Mouse (Mus musculus): ENCODE results near the gene Ptgdr2.

The Ptgdr2 gene

DNA sequence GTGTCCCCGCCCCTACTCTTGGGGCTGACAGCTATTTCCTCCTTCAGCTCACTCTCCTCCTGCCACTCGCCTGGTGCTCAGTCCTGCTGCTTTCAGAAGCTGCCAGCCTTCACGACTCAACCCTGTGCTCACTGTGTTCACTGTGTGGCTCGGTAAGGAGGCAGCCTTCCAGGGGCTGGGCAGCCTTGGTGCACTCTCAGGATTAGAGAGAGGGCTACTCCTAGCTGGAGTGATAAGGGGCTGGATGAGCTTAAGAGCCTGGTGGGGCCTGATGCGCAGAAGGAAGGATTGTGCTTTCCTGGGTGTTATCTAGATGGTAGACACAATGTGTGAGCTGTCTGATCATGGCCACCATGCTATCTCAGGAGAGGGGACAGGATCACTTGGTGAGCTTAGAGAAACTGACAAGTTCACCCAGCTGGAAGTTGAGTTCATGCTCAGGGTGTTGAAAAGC, at the start of gene Ptgdr2:
Ptgdr2 (plus strand) TSS at position 51 of the 454 bp plus-strand sequence.
- no peak for DNase-seq (ENCODE audit: inconsistent ontology term)

DNA sequence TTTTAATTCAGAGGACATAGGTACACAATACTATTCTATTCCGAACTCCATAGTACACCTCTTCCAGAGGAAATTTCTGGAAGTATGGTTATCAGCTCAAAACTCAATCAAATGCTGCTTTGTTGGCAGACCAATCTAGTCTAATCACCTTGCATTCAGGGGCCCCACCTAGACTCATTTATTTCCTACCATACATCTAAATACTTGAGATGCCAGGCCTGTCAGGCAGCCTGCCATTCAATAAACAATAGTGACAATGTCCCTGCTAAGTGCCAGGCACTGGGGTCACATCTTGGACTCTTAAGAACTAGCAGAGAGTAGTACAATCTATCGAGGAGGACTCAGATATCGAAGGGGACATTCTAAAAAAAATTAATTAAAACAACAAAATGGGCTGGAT, 44.8 kb upstream of the Ptgdr2 start:
- no peak for DNase-seq (ENCODE audit: inconsistent ontology term)

DNA sequence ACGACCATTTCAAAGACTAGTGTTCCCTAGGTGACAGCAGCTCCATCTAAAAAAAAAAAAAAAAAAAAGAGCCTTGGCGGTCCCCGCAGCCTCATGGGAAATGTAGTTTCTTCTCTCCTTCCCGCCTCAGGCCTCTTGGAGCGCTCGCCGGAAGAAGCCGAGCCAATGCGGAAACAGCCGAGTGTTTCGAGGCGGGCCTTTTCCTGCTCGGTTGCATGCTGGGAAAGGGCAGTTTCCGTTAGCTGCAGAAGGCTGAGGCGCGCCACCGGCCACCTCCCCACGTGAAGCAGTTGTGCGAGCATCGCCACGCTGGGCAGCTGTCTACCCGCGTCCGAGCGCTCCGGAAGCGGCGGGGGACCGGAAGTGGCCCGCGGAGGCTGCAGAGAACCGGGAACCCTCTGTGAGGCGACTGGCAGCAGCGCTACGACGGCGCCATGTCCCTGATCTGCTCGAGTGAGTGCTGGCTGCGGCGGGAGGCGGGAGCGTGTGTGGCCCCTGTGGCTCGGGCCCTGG, 41.9 kb upstream of the Ptgdr2 start, which contains the start of gene Prpf19:
Prpf19 (plus strand) TSS at position 216 of the 513 bp plus-strand sequence.
- peak; percentile 96 for DNase-seq (ENCODE audit: inconsistent ontology term)

DNA sequence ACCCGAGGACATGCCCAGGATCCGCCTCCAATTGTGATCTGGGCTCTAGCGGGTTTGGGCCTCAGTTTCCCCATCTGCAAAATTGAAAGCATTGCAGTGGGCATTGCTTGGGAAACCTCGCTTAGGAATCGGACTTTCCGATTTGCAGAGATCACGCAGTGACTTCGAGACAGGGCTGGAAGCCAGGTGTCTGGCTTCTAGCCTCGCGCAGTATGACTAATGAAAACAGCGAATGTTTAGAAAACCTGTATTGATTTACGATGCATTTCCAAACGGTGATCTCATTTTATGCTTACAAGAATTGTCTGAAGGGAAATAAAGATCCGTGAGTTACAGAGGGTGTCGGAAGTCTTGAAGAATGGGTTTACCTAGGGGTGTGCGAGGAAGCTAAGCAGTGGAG, 41.3 kb upstream of the Ptgdr2 start:
- DNase-seq (ENCODE audit: inconsistent ontology term): peak; percentile 32

DNA sequence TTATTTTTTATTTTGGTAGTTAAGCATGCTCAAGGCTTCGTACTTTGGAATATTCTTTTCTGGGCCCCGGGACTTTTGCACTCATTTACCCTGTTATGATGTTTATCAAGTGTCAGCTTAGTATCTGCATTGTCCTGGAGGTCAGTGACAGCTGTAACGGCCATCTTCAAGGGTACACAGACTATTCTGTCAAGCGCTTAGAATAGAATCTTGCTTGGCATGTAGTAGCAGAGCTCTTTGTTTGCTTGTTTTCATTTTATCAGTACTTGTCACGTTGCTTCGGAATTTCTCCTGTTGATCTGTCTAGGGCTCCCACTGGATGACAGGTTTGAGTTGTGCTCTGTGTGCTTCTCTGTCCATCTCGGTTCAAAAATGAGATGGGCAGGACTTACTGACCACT, 40.1 kb upstream of the Ptgdr2 start:
- no peak for DNase-seq (ENCODE audit: inconsistent ontology term)

DNA sequence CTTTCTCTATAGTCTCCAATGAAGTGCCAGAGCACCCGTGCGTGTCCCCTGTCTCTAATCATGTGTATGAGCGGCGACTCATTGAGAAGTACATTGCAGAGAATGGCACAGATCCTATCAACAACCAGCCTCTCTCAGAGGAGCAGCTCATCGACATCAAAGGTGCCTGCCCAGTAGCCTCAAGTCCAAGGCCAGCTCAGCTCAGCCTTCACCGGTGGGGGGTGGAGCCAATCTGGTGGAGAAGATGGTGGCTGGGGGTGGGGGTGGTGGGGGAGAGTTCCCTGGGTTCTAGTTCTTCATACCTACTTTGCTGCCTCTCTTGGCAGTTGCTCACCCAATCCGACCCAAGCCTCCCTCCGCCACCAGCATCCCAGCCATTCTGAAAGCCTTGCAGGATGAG, 39.5 kb upstream of the Ptgdr2 start:
- no peak for DNase-seq (ENCODE audit: inconsistent ontology term)

DNA sequence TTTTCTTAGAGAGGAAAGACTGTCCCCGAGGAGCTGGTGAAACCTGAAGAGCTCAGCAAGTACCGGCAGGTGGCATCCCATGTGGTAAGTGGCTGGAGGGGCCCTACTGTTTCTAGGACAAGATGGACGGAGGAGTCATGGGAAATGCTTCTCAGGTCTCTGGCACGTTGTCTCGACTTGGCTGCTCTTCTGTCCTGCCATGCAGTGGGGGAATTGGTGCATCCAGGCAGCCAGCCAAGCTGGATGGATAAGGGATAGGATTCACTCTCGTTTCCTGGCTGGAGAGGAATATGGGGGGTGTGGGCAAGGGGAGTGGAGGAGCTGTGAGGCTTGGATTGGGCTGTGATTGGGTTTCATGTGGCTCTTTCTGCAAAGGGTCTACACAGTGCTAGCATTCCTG, 36.6 kb upstream of the Ptgdr2 start:
- DNase-seq (ENCODE audit: inconsistent ontology term): no peak

DNA sequence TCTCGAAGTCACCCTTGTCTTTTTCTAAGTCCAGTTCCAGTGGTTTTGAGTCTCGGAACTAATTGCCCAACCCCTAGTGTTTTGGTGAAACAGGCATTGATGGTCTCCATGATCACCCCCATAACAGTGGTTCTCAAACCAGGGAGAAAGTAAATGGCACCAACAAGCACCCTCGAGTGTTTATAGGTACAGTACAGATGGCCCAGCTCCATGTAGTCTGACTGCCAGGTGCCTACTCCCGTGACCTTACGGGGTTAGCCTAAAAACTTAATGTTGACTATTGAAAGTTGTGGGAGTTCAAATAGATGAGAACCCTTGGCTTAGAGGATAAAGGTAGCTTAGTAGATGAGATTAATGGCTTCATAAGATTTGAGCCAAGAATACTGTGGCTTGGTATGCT, 35.9 kb upstream of the Ptgdr2 start:
- no peak for DNase-seq (ENCODE audit: inconsistent ontology term)

DNA sequence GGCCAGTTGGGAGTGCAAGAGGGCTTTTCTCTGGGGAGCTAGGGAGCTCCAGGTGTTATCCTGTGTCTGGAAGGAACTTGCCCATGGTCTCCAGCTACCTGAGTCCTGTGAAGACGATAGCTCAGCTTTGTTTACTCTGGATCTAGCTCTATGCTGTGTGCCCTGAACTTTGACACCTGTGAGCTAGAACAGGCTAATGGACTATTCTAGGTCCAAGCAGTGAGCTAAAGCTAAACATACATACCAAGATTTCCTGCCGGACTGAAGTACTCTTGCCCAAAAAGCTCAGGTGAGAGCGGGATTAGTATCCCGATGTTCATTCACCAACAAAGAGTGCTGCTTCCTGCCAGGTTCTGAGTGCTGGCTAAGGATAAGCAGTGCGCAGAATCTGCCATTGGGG, 32.4 kb upstream of the Ptgdr2 start:
- no peak for DNase-seq (ENCODE audit: inconsistent ontology term)

DNA sequence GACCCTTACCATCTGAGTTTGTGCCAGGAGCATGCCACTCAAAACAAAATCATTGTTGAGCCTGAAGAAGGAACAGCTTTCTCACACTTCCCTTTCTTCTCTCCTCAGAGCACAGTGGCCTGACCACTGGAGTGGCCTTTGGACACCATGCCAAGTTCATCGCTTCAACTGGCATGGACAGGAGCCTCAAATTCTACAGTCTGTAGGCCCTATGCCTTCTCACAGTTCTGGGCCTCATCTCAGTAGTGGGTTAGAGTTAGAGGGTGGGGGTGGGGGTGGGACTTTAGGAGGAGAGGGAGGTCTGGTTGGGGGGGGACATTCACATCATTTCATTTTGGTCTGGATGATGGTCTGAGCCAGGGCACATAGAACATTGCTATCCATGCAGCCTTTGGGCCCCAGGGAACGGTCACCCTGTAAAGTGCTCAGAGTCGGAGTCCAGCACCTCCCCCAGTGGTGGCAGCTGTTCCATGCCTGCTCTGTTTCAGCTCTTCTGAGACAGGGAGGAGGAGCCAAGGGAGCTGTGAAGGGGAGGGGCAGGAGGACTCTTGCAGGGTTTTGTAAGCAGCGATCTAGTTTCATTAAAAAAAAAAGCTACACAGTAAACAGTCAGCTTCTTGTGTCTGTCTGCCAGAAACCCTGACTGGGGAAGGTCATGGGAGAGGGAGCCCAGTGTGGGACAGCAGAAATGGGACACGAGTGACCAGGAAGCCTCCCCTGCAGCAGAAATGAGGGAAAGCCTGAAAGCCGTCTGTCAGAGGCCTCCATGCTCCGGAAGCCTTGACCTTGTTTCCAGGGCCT, 31.8 kb upstream of the Ptgdr2 start:
- DNase-seq (ENCODE audit: inconsistent ontology term): peak; percentile 63

DNA sequence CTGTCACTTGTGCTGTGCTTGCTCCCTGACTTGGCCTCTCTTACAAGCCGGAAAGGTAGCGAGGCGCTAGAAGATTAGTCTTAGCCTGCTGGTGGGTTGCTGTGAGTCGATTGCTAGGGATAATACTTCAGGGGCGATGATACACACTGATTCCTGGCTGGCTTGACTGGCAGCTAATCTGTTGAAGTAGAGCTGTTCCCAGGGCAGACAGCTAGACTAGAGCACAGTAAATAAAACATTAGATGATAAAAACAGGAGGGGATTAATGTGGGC, 31.3 kb upstream of the Ptgdr2 start:
- DNase-seq (ENCODE audit: inconsistent ontology term): no peak

DNA sequence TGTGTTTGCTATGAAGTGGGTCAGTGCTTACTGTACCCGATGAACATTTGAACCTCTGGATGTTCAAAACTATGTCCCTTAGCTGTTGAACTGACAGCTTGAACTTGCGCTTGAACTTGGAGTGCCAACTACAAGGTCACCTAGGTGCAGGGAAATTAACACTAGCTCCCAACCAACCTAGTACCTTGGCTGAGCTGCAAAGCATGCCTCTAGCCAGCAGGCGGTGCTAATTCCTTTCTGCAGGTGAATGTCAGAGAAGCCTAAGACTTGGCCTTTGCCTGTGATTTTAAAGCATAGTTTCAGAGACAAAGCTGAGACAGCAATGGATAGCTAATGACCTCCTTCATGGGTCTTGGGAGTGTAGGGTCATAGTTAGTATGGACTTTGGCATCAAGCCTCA, 29.1 kb upstream of the Ptgdr2 start:
- no peak for DNase-seq (ENCODE audit: inconsistent ontology term)

DNA sequence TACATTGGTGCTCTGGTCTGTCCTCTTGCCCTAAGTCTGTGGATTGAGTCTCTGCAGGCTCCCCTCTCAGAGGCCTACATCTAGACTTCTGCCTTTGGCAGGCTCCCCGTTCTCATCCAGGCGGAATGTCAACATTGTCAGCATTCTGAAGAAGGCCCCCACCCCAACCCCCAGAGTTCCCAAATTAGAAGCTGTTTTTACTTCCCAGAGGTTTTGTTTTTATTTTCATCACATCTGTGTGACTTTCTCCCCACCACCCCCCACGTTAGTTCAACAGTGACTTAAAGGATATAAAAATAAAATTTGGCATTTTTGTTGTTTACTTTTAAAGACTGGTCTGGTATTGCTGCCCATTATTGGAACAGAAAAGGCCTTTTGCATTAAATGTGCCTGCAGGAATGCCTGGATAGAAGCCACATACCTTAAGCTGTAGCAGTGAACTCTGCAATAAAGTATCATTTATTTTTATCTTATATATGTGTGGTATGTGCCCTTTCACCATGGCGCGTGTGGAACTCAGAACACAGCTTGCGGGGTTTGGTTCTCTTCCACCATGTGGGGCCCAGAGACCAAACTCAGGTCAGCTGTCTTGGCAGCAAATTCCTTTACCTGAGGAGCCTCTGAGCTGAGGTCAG, 27.8 kb upstream of the Ptgdr2 start:
- DNase-seq (ENCODE audit: inconsistent ontology term): no peak

DNA sequence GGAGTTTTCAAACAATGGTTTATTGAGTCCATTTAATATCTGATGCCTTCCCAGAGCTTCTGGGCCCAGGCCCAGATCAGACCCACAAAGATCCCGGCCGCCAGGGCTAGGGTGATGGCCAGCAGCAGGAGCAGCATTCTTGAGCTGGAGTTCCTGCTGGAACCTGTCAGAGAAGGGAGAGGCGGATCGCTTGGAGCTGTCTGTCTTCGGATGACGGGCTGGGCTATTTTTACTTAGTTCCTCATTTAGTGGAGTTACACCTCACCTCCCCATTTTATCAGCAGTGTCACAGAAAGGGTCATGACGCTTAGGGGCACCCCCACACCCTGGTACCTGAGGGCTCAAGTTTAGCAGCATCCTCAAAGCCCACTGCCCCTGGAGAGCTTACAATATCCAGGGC, 22.7 kb upstream of the Ptgdr2 start:
- DNase-seq (ENCODE audit: inconsistent ontology term): peak; percentile 30

DNA sequence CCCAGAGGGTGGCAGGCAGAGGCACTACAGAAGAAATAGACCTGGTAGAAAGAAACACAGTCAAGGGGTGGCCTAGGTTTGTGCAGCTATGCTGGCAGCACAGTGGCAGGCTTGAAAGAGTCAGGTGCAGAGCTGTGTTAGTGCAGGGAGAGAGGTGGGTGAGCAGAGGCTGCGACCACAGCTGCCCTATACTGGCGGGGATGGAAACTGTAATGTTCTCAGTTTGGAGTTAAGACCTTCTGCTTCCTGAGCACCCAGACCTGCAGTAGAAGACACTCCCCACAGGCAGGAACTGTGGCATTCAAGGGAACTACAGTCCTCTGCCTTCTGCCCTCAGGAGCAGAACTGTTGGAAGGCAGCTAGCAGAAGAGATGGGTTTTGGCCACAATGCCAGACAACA, 22.1 kb upstream of the Ptgdr2 start:
- no peak for DNase-seq (ENCODE audit: inconsistent ontology term)

DNA sequence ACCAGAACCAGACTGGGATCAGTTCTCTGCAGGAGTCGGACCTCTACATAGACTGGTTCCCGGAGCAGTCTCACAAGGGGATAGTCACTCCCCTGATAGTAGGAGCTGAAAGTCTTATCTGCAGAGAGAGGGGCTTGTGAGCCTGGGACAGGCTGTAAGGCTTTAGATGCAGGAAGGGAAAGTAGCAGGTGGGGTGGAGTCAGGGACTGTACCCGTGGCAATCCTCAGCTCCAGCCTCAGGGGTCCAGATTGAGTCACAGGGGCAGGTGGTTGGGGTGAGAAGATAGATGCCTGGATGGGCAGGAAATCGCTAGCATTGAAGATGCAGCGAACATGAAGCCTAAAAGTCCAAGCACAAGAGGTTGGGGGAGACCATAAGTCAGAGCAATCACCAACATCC, 20.5 kb upstream of the Ptgdr2 start:
- DNase-seq (ENCODE audit: inconsistent ontology term): no peak

DNA sequence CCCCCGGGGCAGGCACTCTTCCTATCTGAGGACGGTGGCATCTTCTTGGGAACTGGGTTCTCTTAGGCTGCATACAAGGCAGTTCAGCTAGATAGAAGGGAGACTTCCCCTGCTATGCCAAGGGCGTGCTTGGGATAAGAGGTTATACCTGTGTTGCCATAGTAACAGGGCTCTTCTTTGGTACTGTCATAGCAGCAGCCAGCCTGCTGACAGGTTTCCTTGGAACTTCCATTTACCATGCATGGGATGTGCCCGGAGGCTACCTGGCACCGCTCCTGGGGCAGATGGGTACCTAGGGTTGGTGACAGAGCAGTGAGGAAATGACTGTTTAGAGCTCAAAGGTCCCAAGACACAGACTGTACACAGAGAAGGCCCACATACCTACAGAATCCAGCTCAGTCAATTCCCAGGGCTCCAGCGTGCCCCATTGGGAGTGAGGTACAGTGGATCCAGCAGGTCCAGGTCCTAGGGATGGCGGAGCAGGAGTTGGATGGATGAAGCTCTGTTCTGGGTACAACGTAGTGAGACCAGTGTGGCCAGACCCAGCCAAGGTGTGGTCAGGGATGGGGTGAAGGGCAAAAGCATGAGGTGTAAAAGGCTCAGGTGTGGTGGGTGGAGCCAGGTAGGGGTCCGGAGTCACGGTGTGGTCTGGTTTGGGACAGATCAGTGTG, 18.5 kb upstream of the Ptgdr2 start:
- no peak for DNase-seq (ENCODE audit: inconsistent ontology term)

DNA sequence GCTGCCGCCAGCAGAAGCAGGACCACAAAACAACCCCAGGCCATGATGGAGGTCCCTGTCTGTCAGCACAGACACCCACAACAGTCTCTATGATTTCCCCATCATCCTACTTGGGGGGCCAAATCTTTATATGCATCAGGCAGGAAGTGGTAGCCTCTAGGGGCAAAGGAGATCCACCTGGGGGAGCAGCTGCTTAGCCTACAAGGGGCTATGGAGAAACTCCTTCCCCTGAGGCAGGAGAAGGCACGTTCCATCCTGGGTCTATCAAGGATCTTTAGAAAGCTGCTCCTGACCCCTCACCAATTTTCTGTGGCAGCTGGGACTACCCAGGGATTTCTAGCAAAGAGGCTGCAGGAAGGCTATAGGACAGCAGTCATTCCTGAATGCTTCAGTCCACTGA, 16.4 kb upstream of the Ptgdr2 start, which contains the start of gene Zp1:
Zp1 (minus strand) TSS at position 101 of the 400 bp plus-strand sequence.
- DNase-seq (ENCODE audit: inconsistent ontology term): no peak

DNA sequence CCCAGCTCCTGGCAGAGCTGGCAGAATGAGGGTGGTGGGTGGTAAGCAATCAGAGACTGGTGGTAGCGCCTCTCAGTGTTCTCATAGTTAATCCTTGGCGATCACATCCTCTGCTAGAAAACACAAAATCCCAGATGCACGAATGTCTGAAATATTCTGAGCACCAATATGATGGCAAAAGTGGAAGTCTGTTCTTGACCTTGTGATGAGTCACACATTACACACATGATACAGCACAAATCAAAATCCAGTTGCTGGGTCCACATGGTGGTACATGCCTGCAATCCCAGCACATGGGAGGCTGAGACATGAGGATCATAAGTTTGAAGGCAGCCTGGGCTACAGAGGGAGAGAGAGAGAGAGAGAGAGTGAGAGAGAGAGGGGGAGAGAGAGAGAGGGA, 15.9 kb upstream of the Ptgdr2 start:
- DNase-seq (ENCODE audit: inconsistent ontology term): no peak

DNA sequence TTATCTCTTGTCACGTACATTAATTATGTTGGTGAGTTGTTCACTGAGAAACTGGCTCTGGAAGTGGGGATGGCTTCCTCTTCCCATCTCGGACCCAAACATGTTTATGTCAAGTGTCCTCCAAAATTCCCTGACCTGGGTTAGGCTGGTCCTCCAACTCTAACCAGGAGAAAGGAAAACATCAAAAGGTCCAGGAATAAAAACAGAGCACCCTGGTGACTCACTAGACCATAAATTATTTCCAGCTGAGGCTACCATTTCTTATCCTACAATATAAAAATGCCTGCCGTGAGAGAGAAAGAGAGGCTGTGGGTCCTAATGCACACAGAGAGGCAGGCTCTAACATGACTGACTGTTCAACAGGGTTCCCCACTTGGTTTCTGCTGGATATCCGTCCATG, 12.7 kb upstream of the Ptgdr2 start:
- DNase-seq (ENCODE audit: inconsistent ontology term): no peak

DNA sequence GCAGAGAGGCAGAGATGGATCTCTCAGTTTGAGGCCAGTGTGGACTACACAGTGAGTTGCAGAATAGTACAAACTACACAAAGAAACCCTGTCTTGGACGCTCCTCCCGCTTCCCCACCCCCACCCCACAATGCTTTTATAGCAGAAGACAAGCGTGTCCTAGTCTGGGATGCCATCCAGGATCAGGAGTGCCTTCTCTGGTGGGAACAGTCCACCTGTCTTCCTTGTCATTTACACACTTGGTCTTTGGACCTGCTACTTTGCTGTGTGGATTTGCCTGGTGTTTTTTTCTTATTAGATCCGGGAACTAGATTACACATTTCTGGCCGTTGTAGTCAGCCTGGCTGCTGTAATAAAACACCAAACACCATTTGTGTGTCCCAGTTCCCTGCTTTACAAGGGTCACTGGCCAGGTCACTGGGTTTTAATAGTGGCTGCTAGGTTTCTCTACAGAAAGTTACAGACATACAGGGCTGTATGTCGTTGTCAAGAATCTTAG, 10.8 kb upstream of the Ptgdr2 start:
- DNase-seq (ENCODE audit: inconsistent ontology term): peak; percentile 79

DNA sequence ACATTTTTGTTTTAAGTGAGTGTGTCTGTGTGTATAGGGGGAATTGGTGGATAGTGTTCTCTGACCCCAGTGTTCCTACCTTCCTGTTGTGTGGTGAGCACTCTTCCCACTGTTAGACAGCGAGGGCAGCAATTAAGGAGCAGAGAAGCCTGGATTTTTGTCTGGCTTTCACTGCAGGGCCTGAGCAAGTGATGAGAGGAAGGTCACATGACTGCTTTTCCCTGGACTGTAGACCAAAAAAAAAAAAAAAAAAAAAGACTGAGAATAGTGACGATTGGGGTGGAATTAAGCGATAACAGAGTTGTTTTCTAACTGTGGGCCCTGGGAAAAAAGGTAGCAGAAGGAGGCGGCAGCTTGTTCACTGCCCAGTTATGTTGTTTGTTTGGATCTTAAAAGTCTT, 10.3 kb upstream of the Ptgdr2 start:
- peak; percentile 59 for DNase-seq (ENCODE audit: inconsistent ontology term)

DNA sequence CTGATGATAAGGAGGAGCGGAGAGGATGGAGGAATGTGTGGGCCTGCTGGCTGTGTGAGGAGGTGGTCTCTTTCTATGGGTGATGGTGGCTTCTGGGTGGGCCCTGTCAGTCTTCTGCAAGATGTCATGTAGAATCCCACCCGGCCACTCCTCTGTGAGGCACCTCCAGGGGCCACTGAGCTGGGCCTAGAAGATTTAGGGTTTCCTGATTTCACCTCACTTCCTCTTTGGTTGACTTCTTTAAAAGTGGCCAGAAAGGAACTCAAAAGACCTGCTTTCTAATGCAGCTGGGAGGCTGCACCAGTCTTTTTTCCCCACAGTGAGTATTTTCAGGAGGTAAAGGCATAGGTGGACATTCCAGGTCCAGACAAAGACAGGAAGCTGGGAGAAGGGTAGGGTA, 6.3 kb upstream of the Ptgdr2 start:
- DNase-seq (ENCODE audit: inconsistent ontology term): no peak
